Mouse (Mus musculus) B cell, adult 2 months (primary cell): ENCODE measurements around the gene 1110008L16Rik.
"Not testable (repeated sequence)": the region's sequence is repeated elsewhere in the genome, so short reads cannot be mapped to it uniquely, and the experiment has no call there.

ENCODE experiments used
- DNase-seq, 2 experiments: peaks; one replicate each; pipeline ENCODE4 v3.0.0; 2022

The 1110008L16Rik gene

GRCm38 (mm10) chr12:55392733-55393577 lies 93.6 kb downstream of the 1110008L16Rik start:
- no peak for DNase-seq

- DNase-seq, result not testable (repeated sequence)
Observed at GRCm38 (mm10) chr12:55395601-55396000, 96.2 kb downstream of the 1110008L16Rik start.

GRCm38 (mm10) chr12:55396536-55396935 lies 97.2 kb downstream of the 1110008L16Rik start:
- DNase-seq, result no peak

GRCm38 (mm10) chr12:55397544-55398239 lies 98.3 kb downstream of the 1110008L16Rik start:
- DNase-seq, result no peak

GRCm38 (mm10) chr12:55398240-55399127 lies 99.1 kb downstream of the 1110008L16Rik start:
- peak; percentile 92 for DNase-seq

- no peak for DNase-seq
Observed at GRCm38 (mm10) chr12:55399128-55399677, 99.8 kb downstream of the 1110008L16Rik start.

- no peak for DNase-seq
Observed at GRCm38 (mm10) chr12:55407888-55408287, 108.5 kb downstream of the 1110008L16Rik start.

GRCm38 (mm10) chr12:55415255-55415654 lies 115.9 kb downstream of the 1110008L16Rik start:
- no peak for DNase-seq

- no peak for DNase-seq
Observed at GRCm38 (mm10) chr12:55415762-55416161, 116.4 kb downstream of the 1110008L16Rik start.

GRCm38 (mm10) chr12:55420220-55420619 lies 120.8 kb downstream of the 1110008L16Rik start:
- DNase-seq, result no peak

- DNase-seq, result peak; percentile 28 to 34
Observed at GRCm38 (mm10) chr12:55422057-55422456, 122.7 kb downstream of the 1110008L16Rik start.

GRCm38 (mm10) chr12:55426300-55426699 lies 126.9 kb downstream of the 1110008L16Rik start:
- DNase-seq, result no peak

GRCm38 (mm10) chr12:55429201-55429600 lies 129.8 kb downstream of the 1110008L16Rik start:
- DNase-seq, result no peak

- no peak for DNase-seq
Observed at GRCm38 (mm10) chr12:55429956-55430355, 130.6 kb downstream of the 1110008L16Rik start.
